ENCODE assay signal across 19 mouse cellular contexts in the genomic region with DNA sequence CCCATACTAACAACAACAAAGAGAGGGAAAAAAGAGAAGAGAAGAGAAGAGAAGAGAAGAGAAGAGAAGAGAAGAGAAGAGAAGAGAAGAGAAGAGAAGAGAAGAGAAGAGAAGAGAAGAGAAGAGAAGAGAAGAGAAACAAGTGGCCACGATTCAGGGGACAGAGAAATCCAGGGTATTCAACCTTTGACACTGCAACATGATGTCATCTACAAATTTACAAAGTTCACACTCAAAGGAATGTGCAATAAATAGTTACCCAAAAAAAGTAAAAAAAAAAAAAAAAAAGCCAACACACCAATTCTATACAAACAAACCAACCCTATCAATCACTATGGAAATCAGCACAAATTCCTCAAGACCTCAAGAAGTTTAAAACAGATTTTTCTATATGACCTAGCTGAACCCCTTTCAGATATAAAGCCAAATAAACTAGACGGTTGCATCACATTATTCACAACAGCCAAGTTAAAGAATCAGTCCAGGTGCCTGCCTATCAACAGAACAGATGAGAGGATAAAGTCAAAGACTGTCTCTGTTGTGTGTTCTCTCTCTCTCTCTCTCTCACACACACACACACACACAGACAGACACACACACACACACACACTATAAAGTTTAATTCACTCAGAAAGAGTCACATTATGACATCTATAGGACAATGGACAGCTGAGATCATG.
"Had no signal": no experiment of that assay in that cellular context is flagged by ENCODE, and none has a peak within 500 bp of the region (broad histone marks: within the 10 kb centered on the region; RNA-seq: fewer than 3 reads in every experiment).

No protein-coding gene starts in this region.

- H3K4me3 ChIP-seq: liver, embryonic 15.5 days; lung, embryonic 15.5 days; megakaryocyte, embryonic 14.5 days; midbrain, embryonic 13.5 days; midbrain, embryonic 15.5 days; neural tube, embryonic 12.5 days had no signal

- H3K4me1 ChIP-seq: liver, embryonic 15.5 days; lung, embryonic 15.5 days; megakaryocyte, embryonic 14.5 days; midbrain, embryonic 13.5 days; midbrain, embryonic 15.5 days; neural tube, embryonic 12.5 days had no signal

- H3K4me2 ChIP-seq: liver, embryonic 15.5 days; lung, embryonic 15.5 days; midbrain, embryonic 11.5 days; midbrain, embryonic 13.5 days; midbrain, embryonic 15.5 days; neural tube, embryonic 12.5 days had no signal

- ATAC-seq: lung, postnatal 0 days; midbrain, embryonic 13.5 days; midbrain, embryonic 15.5 days had no signal

- DNase-seq: lung, adult 2 months; lung, postnatal 14 days; lung, postnatal 36 days; right cerebral cortex, adult 18-20 months; right cerebral cortex, postnatal 25 days; right cerebral cortex, postnatal 4 days; spleen, adult 18-20 months; thymus, adult 18-20 months; thymus, postnatal 14 days; thymus, postnatal 36 days had no signal

- H3K9ac ChIP-seq: liver, embryonic 15.5 days; lung, embryonic 15.5 days; midbrain, embryonic 13.5 days; midbrain, embryonic 15.5 days; neural tube, embryonic 12.5 days had no signal

- H3K27ac ChIP-seq: liver, embryonic 15.5 days; lung, embryonic 15.5 days; macrophage; midbrain, embryonic 13.5 days; midbrain, embryonic 15.5 days; neural tube, embryonic 12.5 days had no signal

- H3K27me3 ChIP-seq: liver, embryonic 15.5 days; lung, embryonic 15.5 days; megakaryocyte, embryonic 14.5 days; midbrain, embryonic 13.5 days; midbrain, embryonic 15.5 days; neural tube, embryonic 12.5 days had no signal

- H3K9me3 ChIP-seq: liver, embryonic 15.5 days; lung, embryonic 15.5 days; megakaryocyte, embryonic 14.5 days; midbrain, embryonic 13.5 days; midbrain, embryonic 15.5 days; neural tube, embryonic 12.5 days had no signal
